Mouse (Mus musculus) bone marrow macrophage, adult 2 months (primary cell): ENCODE data around the gene Hipk2.

ENCODE experiments used
- CTCF ChIP-seq: IDR thresholded peaks from 2 replicates; pipeline ENCODE4 v1.5.1; 2012; ENCODE audit warnings: low read depth, mild to moderate bottlenecking, low read length, moderate library complexity
- POLR2A ChIP-seq: IDR thresholded peaks from 2 replicates; pipeline ENCODE4 v1.6.1; 2012; ENCODE audit warnings: mild to moderate bottlenecking, low read depth, low read length, borderline replicate concordance

GRCm38 (mm10) chr6:38866357-38866756 is 9.6 kb downstream of the Hipk2 start:
- TF ChIP-seq CTCF = no peak
- no peak for TF ChIP-seq POLR2A
